Mouse (Mus musculus) megakaryocyte, adult 5-6 weeks (primary cell): ENCODE results near the gene Scarf1. TPM values are rescaled to one million over a fixed set of nuclear protein-coding genes. Genes with fewer than 3 reads are reported as not detected.

ENCODE experiments used
- ATAC-seq: 2 replicates; pipeline ENCODE4 v1.8.0; 2016; ENCODE audit warnings: mild to moderate bottlenecking, inconsistent platforms; ENCODE audit not compliant: poor library complexity, severe bottlenecking
- total RNA-seq, 2 experiments: library from RNA; stranded (forward) in 1 of 2; stranded (reverse) in 1 of 2; fragments of 153-499, 151-499 nt in 1 of 2; fragments of 221-1000, 200-1000 nt in 1 of 2; gene quantifications; 2 replicates each; pipeline versions ENCODE4 v1.2.3 to v1.2.4; 2015 to 2017

Scarf1 gene
- 0.41 and 1.1 TPM in 2 replicates for total RNA-seq (2015)
- total RNA-seq (2017) = 0.66 and 0.85 TPM in 2 replicates

- no peak for ATAC-seq
Observed at GRCm38 (mm10) chr11:75513336-75513735, at the start of gene Scarf1. Gene Scarf1 (plus strand): TSS chr11:75513540.

- ATAC-seq = no peak
Observed at GRCm38 (mm10) chr11:75463624-75464023, 49.7 kb upstream of the Scarf1 start.

- ATAC-seq = no peak
Observed at GRCm38 (mm10) chr11:75464417-75464816, 48.9 kb upstream of the Scarf1 start.

- no peak for ATAC-seq
Observed at GRCm38 (mm10) chr11:75465051-75465450, 48.3 kb upstream of the Scarf1 start.

- ATAC-seq = no peak
Observed at GRCm38 (mm10) chr11:75466731-75467505, 46.4 kb upstream of the Scarf1 start.

GRCm38 (mm10) chr11:75467512-75468215 is 45.7 kb upstream of the Scarf1 start:
- peak; percentile 60 for ATAC-seq

GRCm38 (mm10) chr11:75468410-75468809 is 44.9 kb upstream of the Scarf1 start:
- no peak for ATAC-seq

GRCm38 (mm10) chr11:75469261-75469660 is 44.1 kb upstream of the Scarf1 start:
- no peak for ATAC-seq

- ATAC-seq = no peak
Observed at GRCm38 (mm10) chr11:75470675-75471074, 42.7 kb upstream of the Scarf1 start.

- ATAC-seq = peak; percentile 77
Observed at GRCm38 (mm10) chr11:75472469-75473081, 40.8 kb upstream of the Scarf1 start.

- no peak for ATAC-seq
Observed at GRCm38 (mm10) chr11:75473376-75473775, 40.0 kb upstream of the Scarf1 start.

- ATAC-seq = 0 out of 2 replicates have a peak, but pooled peaks have one; percentile 1
Observed at GRCm38 (mm10) chr11:75486192-75486591, 27.1 kb upstream of the Scarf1 start.

GRCm38 (mm10) chr11:75486601-75487285 is 26.6 kb upstream of the Scarf1 start, which contains the start of gene Prpf8:
Gene Prpf8 (plus strand): TSS chr11:75486816.
- ATAC-seq = peak; percentile 100

- no peak for ATAC-seq
Observed at GRCm38 (mm10) chr11:75487496-75487895, 25.8 kb upstream of the Scarf1 start.

- no peak for ATAC-seq
Observed at GRCm38 (mm10) chr11:75494296-75495049, 18.9 kb upstream of the Scarf1 start.

- ATAC-seq = no peak
Observed at GRCm38 (mm10) chr11:75498126-75498525, 15.2 kb upstream of the Scarf1 start.

- no peak for ATAC-seq
Observed at GRCm38 (mm10) chr11:75508162-75508561, 5.2 kb upstream of the Scarf1 start.

GRCm38 (mm10) chr11:75508904-75509303 is 4.4 kb upstream of the Scarf1 start:
- ATAC-seq = no peak

- ATAC-seq = peak; percentile 54
Observed at GRCm38 (mm10) chr11:75509741-75510626, 3.4 kb upstream of the Scarf1 start, which contains the start of gene Rilp. Gene Rilp (plus strand): TSS chr11:75510094.
